Mouse (Mus musculus): Measurements from ENCODE around the gene Smim27.
A peak's percentile ranks its signal among the peaks of the same experiment; 100 is the strongest.
"Not testable (repeated sequence)": the region's sequence is repeated elsewhere in the genome, so short reads cannot be mapped to it uniquely, and the experiment has no call there.

Gene Smim27

DNA sequence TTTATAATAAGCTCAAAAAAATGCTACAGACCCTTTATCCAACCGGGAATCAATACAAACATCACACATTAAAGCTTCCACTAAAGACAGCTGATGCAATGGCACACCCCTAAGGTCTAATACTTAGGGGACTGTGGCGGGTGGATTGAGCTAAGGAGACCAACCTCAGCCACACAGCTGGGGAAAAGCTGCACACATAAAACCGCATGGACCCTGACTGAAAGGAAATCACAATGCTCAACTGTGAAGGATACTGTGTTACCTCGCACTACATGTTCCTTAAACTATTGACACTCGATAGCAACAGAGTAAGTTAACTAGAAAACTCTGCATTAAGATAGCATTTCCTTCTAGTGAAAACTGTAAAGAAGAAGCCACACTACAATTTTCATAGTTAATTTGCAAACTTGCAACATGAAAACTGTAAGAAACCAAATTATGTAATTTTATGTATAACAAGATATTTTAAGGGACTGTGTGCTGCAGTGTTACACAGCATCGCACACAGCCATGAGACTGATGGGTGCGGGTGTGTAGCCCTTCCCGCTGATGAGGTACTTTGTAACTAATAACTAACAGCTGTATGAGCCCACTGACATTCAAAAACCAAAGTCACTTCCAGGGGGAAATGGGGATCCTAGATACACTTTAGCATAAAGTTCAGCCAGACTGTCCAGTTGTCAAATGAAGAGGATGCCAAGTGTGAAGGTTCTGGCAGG lies 14.8 kb upstream of the Smim27 start:
- no peak for ATAC-seq (ENCODE audit: insufficient number of reproducible peaks, low FRiP score, low TSS enrichment)

GRCm38 (mm10) chr4:40264321-40264720 lies 5.1 kb upstream of the Smim27 start:
- no peak for ATAC-seq (ENCODE audit: insufficient number of reproducible peaks, low FRiP score, low TSS enrichment)

DNA sequence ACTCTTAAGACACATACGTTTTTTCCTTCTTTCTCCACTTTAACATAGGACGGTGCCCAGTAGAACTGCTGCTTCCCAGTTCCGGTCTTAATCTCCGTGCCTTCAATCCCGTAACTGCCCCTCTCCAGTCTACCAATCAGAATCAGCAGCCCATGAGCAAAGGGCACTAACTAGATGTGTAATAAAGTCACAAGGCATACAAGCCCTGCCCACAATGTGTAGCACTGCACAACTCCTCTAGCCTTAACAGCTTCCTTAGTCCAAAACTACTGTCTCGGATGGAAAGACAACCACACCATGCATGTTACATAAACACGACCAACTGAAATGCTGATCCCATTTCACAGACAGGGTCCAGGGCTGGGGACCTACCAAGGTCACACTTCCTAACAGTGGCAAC lies 1.7 kb upstream of the Smim27 start:
- no peak for ATAC-seq (ENCODE audit: insufficient number of reproducible peaks, low FRiP score, low TSS enrichment)

DNA sequence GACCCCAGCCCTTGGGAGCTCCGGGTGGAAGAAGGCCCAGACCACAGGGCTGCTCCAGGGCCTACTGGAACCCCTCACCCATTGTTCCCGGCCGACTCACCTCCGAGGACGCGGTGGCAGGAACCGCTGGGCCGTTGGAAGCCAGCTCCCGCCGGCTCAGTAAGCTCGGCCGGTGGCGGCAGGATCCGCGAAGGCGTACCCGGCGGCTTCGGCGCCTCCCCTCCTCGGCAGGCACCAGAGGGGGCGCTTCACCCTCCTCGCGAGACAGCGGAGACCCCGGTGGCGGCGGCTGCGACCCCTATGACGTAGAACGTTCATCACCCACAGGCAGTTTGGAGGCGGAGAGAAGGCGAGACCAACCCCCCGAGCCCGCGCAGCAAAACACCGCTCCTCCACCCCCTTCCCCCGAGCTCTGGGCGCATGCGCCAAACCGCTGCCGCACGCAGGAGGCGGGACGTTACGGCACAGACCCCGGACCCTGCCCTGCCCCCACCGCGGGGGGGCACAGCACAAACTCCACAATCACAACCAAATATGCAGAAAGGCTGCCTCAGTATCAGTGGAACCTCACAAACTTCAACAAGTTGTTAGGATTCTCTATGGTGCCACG lies 1.1 kb upstream of the Smim27 start:
- ATAC-seq (ENCODE audit: insufficient number of reproducible peaks, low FRiP score, low TSS enrichment) = peak; percentile 40

GRCm38 (mm10) chr4:40268835-40269234 lies 544 bp upstream of the Smim27 start:
- peak; percentile 3; the same call in 1 of the 2 replicates for ATAC-seq (ENCODE audit: insufficient number of reproducible peaks, low FRiP score, low TSS enrichment)

GRCm38 (mm10) chr4:40278880-40279275 lies 9.5 kb downstream of the Smim27 start:
- no peak; the same call in 1 of the 2 replicates for ATAC-seq (ENCODE audit: insufficient number of reproducible peaks, low FRiP score, low TSS enrichment)

GRCm38 (mm10) chr4:40279276-40279900 lies 10.0 kb downstream of the Smim27 start, which contains the start of gene Ndufb6:
TSS of gene Ndufb6 (minus strand) at chr4:40279421.
- ATAC-seq (ENCODE audit: insufficient number of reproducible peaks, low FRiP score, low TSS enrichment) = peak; percentile 96

- peak; percentile 58; the same call in 1 of the 2 replicates for ATAC-seq (ENCODE audit: insufficient number of reproducible peaks, low FRiP score, low TSS enrichment)
These were observed 16.2 kb downstream of the Smim27 start for GRCm38 (mm10) chr4:40285582-40285981.

DNA sequence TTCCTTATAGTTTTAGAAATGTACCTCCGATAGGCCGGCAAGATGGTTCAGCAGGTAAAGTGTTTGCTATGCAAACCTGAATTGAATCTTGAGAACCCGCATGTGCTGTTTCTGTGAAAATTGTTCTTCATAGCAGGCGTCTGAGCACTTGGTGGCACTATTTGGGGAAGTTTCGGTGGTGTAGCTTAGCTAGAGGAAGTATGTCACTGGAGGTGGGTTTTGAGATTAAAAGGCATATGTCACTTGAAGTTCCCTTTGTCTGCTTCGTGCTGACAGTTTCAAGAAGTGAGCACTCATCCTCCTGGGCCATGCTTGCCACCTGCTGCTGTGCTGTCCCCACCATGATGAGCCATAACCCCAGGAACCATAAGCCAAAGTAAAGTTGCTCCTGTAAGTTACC lies 18.0 kb downstream of the Smim27 start:
- no peak for ATAC-seq (ENCODE audit: insufficient number of reproducible peaks, low FRiP score, low TSS enrichment)

DNA sequence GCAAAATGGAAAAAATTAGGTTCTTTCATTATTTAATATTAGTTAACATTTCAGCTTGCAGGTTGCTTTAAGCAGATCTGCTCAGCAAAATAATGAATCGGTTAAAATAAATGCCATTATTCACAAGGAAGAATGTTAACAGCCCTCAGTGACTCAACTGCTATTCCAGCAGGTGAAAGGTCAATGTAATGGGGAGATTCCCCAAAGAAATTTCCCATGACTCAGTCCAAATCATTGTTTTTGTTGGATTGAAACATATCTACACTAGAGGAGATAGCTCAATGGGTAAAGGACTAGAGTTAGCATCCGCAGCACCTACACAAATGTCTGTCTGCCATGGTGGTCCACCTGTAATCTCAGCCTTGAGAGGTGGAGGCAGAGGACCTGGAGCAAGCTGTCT lies 19.7 kb downstream of the Smim27 start:
- no peak for ATAC-seq (ENCODE audit: insufficient number of reproducible peaks, low FRiP score, low TSS enrichment)

- not testable (repeated sequence) for ATAC-seq (ENCODE audit: insufficient number of reproducible peaks, low FRiP score, low TSS enrichment)
These were observed 22.1 kb downstream of the Smim27 start for GRCm38 (mm10) chr4:40291511-40291910.

DNA sequence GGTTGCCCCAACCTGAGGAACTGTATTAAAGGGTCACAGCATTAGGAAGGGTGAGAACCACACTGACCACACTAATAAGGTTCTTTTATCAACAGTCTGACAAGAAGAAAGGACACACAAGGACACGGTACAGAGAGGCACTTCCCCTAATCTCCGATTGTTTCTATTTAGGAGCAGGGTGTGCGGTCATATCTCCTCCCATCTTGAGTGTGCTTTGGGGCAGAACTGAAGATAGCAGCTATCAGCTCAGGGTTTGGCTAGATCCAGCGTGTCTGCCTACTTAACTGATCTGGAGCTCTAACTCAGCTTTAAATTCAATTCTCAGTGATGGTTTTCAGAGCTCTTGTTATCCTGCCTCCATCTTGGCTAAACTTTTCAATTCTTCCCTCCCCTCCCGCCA lies 29.8 kb downstream of the Smim27 start:
- no peak for ATAC-seq (ENCODE audit: insufficient number of reproducible peaks, low FRiP score, low TSS enrichment)

- ATAC-seq (ENCODE audit: insufficient number of reproducible peaks, low FRiP score, low TSS enrichment) = peak; percentile 90
These were observed 31.9 kb downstream of the Smim27 start for GRCm38 (mm10) chr4:40301076-40301789.

- ATAC-seq (ENCODE audit: insufficient number of reproducible peaks, low FRiP score, low TSS enrichment) = no peak
These were observed 33.2 kb downstream of the Smim27 start for GRCm38 (mm10) chr4:40302445-40303125.

- ATAC-seq (ENCODE audit: insufficient number of reproducible peaks, low FRiP score, low TSS enrichment) = no peak
These were observed 40.3 kb downstream of the Smim27 start for GRCm38 (mm10) chr4:40309682-40310081.

DNA sequence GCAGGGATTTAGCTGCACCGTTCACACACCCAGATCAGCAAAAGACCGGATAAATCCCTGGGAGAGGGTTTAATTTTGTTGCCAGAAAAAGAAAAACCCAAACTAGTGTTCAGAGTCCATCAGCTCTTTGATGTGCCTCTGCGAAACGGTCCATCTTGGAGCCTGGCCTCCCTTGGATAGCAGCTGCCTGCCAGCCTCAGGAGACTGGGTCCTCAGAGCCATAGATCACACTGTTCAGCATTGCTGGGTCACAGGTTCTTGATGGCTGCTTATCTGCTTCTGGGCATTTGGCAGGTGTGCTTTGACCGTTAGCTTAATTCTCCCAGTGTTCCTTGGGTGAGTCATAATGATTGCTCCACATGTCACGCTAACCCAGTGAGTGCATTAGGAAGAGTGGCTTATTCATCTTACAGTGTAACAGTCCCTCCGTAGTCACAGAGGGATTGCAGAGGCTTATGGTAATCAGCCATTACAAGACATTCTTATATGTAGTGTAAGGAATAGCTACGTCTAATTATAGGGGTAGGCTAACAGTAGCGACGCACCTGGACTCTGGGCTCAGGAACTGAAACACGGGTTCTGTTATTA lies 41.5 kb downstream of the Smim27 start:
- no peak for ATAC-seq (ENCODE audit: insufficient number of reproducible peaks, low FRiP score, low TSS enrichment)

DNA sequence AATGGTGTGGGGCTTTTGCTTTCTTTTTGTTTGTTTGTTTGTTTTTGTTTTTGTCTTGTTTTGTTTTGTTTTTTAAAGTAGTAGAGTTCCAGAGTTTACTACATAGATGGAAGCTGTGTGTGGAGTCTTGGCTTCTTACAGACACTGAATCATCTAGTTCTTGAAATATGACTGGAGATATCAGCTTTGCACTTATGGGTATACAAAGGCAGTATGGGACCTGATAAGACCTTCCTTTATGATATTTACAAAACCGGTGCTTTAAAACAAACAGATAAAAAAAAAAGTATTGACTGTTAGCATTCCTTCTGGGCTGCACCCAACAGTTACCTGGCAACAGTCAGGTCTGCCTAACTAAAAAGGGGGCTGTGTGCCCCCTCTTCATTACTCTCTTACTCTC lies 42.8 kb downstream of the Smim27 start:
- no peak for ATAC-seq (ENCODE audit: insufficient number of reproducible peaks, low FRiP score, low TSS enrichment)

DNA sequence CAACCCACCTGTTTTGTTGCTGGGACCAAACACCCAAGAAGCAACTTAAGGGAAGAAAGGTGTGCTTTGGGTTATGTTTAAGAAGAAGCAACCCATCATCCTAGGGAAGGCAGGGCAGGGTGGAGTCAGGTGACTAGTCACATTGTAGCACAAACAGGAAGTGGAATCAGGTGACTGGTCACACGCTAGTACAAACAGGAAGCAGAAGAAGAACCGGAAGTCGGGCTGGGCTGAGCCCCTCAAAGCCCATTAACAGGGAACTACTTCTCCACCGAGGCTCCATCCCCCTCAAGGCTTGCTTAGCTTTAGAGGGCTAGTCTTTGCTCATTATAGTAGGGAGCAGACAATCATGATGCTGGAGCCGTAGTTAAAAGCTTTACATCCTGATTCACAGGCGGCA lies 43.6 kb downstream of the Smim27 start:
- ATAC-seq (ENCODE audit: insufficient number of reproducible peaks, low FRiP score, low TSS enrichment) = no peak

DNA sequence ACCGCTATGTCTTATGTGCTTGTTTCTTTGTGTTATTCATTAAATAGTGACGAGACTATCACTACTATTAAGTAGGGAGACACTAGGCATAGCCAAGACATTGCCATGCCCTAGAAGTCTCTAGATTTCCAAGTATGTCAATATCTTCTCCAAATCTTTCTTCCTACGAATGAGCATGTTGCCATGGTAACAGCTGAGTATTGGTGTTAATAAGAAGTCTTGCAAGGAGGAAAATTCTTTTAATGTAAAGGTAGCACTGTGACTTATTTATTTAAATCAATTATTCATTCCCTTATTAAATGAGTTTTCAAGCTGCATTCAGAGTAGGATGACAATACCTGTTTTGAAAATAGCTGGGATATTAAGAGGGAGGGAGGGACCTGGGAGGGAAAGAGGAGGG lies 48.0 kb downstream of the Smim27 start:
- ATAC-seq (ENCODE audit: insufficient number of reproducible peaks, low FRiP score, low TSS enrichment) = no peak

All from cerebellum, adult (tissue).